10 mouse cellular contexts compared by ENCODE assay signal in genomic region chr9:107631311-107631826, GRCm38 (mm10). TPM values are rescaled to one million over a fixed set of nuclear protein-coding genes. Genes with fewer than 3 reads are reported as not detected.
DNase-seq lines count a peak whose midpoint lies in the region; ATAC-seq and TF ChIP-seq lines count a peak whose summit lies in the region.
"Had no signal": no experiment of that assay in that cellular context is flagged by ENCODE, and none has a peak within 500 bp of the region (broad histone marks: within the 10 kb centered on the region; RNA-seq: fewer than 3 reads in every experiment).

No protein-coding gene starts in this region.

- peak overlapping the region; percentile 87 for H3K4me2 ChIP-seq in hindbrain, embryonic 11.5 days (replicated peaks; ENCODE audit: low read depth, low read length)

- H3K4me3 ChIP-seq in heart, adult 2 months = no peak overlapping the region; the same call in 1 of the 2 replicates
- peak overlapping the region; percentile 91 for H3K4me3 ChIP-seq in hindbrain, embryonic 11.5 days (ENCODE audit: low read depth, low read length)
- H3K4me3 ChIP-seq in macrophage (ENCODE audit: inconsistent target) = no peak overlapping the region

- TF ChIP-seq CTCF in heart, adult 2 months (IDR thresholded peaks at IDR 0.05) = no peak
- no peak for TF ChIP-seq CTCF in brain, embryonic 14.5 days (IDR thresholded peaks at IDR 0.05; ENCODE audit: borderline replicate concordance, extremely low read depth, insufficient read depth, insufficient read length)

- H3K4me1 ChIP-seq in heart, adult 2 months (ENCODE audit: control insufficient read depth, insufficient read depth, low read length) = peaks cover 35% of the 10 kb centered on the region
- peaks cover 59% of the 10 kb centered on the region for H3K4me1 ChIP-seq in hindbrain, embryonic 11.5 days (replicated peaks; ENCODE audit: control insufficient read depth, insufficient read depth, low read length)

- peak; percentile 2 to 23 for DNase-seq in heart, adult 2 months
- no peak for DNase-seq in heart, adult 9 months (ENCODE audit: low spot score in 2 of 2)
- peak; percentile 60 for DNase-seq in brain, embryonic 14.5 days (ENCODE audit: low read depth)
- no peak for DNase-seq in hindbrain, embryonic 11.5 days (ENCODE audit: low spot score)
- DNase-seq in B cell, adult 2 months = no peak
- DNase-seq in lung, postnatal 10 days = no peak
- no peak for DNase-seq in adrenal gland, adult 8-10 months
- DNase-seq: thymus, adult 18-20 months had no signal

- ATAC-seq in hindbrain, embryonic 11.5 days (ENCODE audit: low FRiP score) = no peak

- peaks cover 8% of the 10 kb centered on the region for H3K79me2 ChIP-seq in heart, adult 2 months (replicated peaks; ENCODE audit: control insufficient read depth, insufficient read depth, low read length)
- H3K79me2 ChIP-seq in macrophage (ENCODE audit: inconsistent target) = peaks cover 87% of the 10 kb centered on the region

- peaks cover 6% of the 10 kb centered on the region; the same call in 1 of the 2 replicates for H3K36me3 ChIP-seq in heart, adult 2 months (ENCODE audit: control insufficient read depth, insufficient read depth, low read length)
- no peaks in the 10 kb centered on the region for H3K36me3 ChIP-seq in hindbrain, embryonic 11.5 days (ENCODE audit: control insufficient read depth, insufficient read depth, low read length)
- H3K36me3 ChIP-seq in macrophage (ENCODE audit: inconsistent target) = 0 out of 2 replicates have a peak, but pooled peaks cover 8% of the 10 kb centered on the region

- 42% methylated on average over 9 of the region's 9 CpGs for WGBS in heart, adult 2 months
- WGBS in hindbrain, embryonic 11.5 days = 39% methylated on average over 9 of the region's 9 CpGs
- 92% methylated on average over 8 of the region's 9 CpGs for WGBS in macrophage (ENCODE audit: missing documents)

- no peaks in the 10 kb centered on the region for H3K27me3 ChIP-seq in heart, adult 2 months (ENCODE audit: control insufficient read depth, insufficient read depth, low read length)
- H3K27me3 ChIP-seq in hindbrain, embryonic 11.5 days (ENCODE audit: control insufficient read depth, insufficient read depth, low read length) = no peaks in the 10 kb centered on the region

- TF ChIP-seq EP300 in heart, adult 2 months (IDR thresholded peaks at IDR 0.05; ENCODE audit: insufficient read depth, low read depth, low read length) = no peak

- peak overlapping the region; percentile 97 for H3K27ac ChIP-seq in heart, adult 2 months
- H3K27ac ChIP-seq in hindbrain, embryonic 11.5 days (ENCODE audit: low read depth, low read length) = peak overlapping the region; percentile 99
- peak overlapping the region; percentile 87; the same call in 1 of the 2 replicates for H3K27ac ChIP-seq in macrophage

- H3K9me3 ChIP-seq in hindbrain, embryonic 11.5 days (ENCODE audit: control insufficient read depth, low read length) = no peaks in the 10 kb centered on the region

- peak overlapping the region; percentile 22; the same call in 1 of the 2 replicates for H3K9ac ChIP-seq in heart, adult 2 months (ENCODE audit: low read depth, low read length)
- H3K9ac ChIP-seq in hindbrain, embryonic 11.5 days (ENCODE audit: low read depth, low read length) = peak overlapping the region; percentile 94

- intact Hi-C loops in heart, adult 2 months (cut with DNase I) = loop anchor here (5.0 kb wide), 1 partner anchor 64 kb away; the partner anchor contains the start of gene Hyal2

- TF ChIP-seq POLR2A in heart, adult 2 months (IDR thresholded peaks at IDR 0.05; ENCODE audit: insufficient read depth, low read depth, low read length) = no peak
- TF ChIP-seq POLR2A in brain, embryonic 14.5 days (IDR thresholded peaks at IDR 0.05; ENCODE audit: borderline replicate concordance, extremely low read depth, insufficient read depth, insufficient read length, poor library complexity, severe bottlenecking) = no peak

RNA-seq across cellular contexts. Expression of gene Gnai2, which starts 3.8 kb away (rescaled TPM):
- total RNA-seq in heart, adult 2 months (2021) = 100 to 1,000 TPM; 243 to 250 TPM
- polyA plus RNA-seq in heart, adult 2 months (2012; rRNA removed) = 311 and 386 TPM in 2 replicates
- polyA plus RNA-seq in brain, embryonic 14.5 days (2012; rRNA removed) = 488 and 561 TPM in 2 replicates
- polyA plus RNA-seq in hindbrain, embryonic 11.5 days (2014; fragmentation: Nextera tagmentation; extraction: Ambion mirVana) = 529 and 534 TPM in 2 replicates
- total RNA-seq in macrophage (2018; cell fraction: chromatin; rRNA removed) = 100 to 1,000 TPM in 23 of 26 experiments, 10 to 100 TPM in 3; 71.0 to 453 (median 221) TPM
- total RNA-seq in macrophage (2018; cell fraction: cytosol; rRNA removed) = 100 to 1,000 TPM; 541 to 697 (median 633) TPM
- total RNA-seq in macrophage (2018; cell fraction: nucleus; rRNA removed) = 100 to 1,000 TPM; 118 to 431 (median 271) TPM
- polyA plus RNA-seq in macrophage (2018) = 624 to 802 TPM (median 682 TPM) in 3 replicates
- 100 to 1,000 TPM; 229 to 382 (median 295) TPM for total RNA-seq in adrenal gland, adult 8-10 months (2022)

RNA-seq across cellular contexts. Expression of gene Sema3b, which starts 22.3 kb away (rescaled TPM):
- 10 to 100 TPM; 19.9 to 24.2 TPM for total RNA-seq in heart, adult 2 months (2021)
- polyA plus RNA-seq in heart, adult 2 months (2012; rRNA removed) = 33.7 and 39.1 TPM in 2 replicates
- polyA plus RNA-seq in brain, embryonic 14.5 days (2012; rRNA removed) = 3.9 and 6.7 TPM in 2 replicates
- 1.4 and 1.6 TPM in 2 replicates for polyA plus RNA-seq in hindbrain, embryonic 11.5 days (2014; fragmentation: Nextera tagmentation; extraction: Ambion mirVana)
- total RNA-seq in macrophage (2018; cell fraction: chromatin; rRNA removed) = 1 to 10 TPM in 3 of 26 experiments, under 1 TPM in 14, not detected in 9; 0.17 to 2.2 (median 0.60) TPM
- under 1 TPM in 3 of 26 experiments, not detected in 23; 0.03 to 0.14 (median 0.06) TPM for total RNA-seq in macrophage (2018; cell fraction: cytosol; rRNA removed)
- total RNA-seq in macrophage (2018; cell fraction: nucleus; rRNA removed) = 1 to 10 TPM in 1 of 26 experiments, under 1 TPM in 4, not detected in 21; 0.11 to 1.0 (median 0.30) TPM
- polyA plus RNA-seq in macrophage (2018) = not detected in 3 replicates
- 1 to 10 TPM; 5.0 to 7.7 (median 6.2) TPM for total RNA-seq in adrenal gland, adult 8-10 months (2022)

RNA-seq across cellular contexts. Expression of gene Slc38a3, which starts 38.0 kb away (rescaled TPM):
- total RNA-seq in heart, adult 2 months (2021) = 10 to 100 TPM; 71.5 to 88.3 TPM
- polyA plus RNA-seq in heart, adult 2 months (2012; rRNA removed) = 162 and 314 TPM in 2 replicates
- 79.7 and 82.3 TPM in 2 replicates for polyA plus RNA-seq in brain, embryonic 14.5 days (2012; rRNA removed)
- 8.0 and 9.8 TPM in 2 replicates for polyA plus RNA-seq in hindbrain, embryonic 11.5 days (2014; fragmentation: Nextera tagmentation; extraction: Ambion mirVana)
- not detected for total RNA-seq in macrophage (2018; cell fraction: chromatin; rRNA removed)
- not detected for total RNA-seq in macrophage (2018; cell fraction: cytosol; rRNA removed)
- total RNA-seq in macrophage (2018; cell fraction: nucleus; rRNA removed) = not detected
- polyA plus RNA-seq in macrophage (2018) = not detected in 3 replicates
- 1 to 10 TPM in 1 of 4 experiments, under 1 TPM in 3; 0.31 to 2.2 (median 0.74) TPM for total RNA-seq in adrenal gland, adult 8-10 months (2022)

RNA-seq across cellular contexts. Expression of gene Ifrd2, which starts 43.9 kb away (rescaled TPM):
- total RNA-seq in heart, adult 2 months (2021) = 10 to 100 TPM; 39.9 to 51.4 TPM
- 43.7 and 54.5 TPM in 2 replicates for polyA plus RNA-seq in heart, adult 2 months (2012; rRNA removed)
- polyA plus RNA-seq in brain, embryonic 14.5 days (2012; rRNA removed) = 21.4 and 29.6 TPM in 2 replicates
- polyA plus RNA-seq in hindbrain, embryonic 11.5 days (2014; fragmentation: Nextera tagmentation; extraction: Ambion mirVana) = 26.9 and 27.7 TPM in 2 replicates
- 10 to 100 TPM in 7 of 26 experiments, 1 to 10 TPM in 19; 2.6 to 17.1 (median 7.9) TPM for total RNA-seq in macrophage (2018; cell fraction: chromatin; rRNA removed)
- 10 to 100 TPM in 1 of 26 experiments, 1 to 10 TPM in 25; 3.3 to 10.4 (median 6.3) TPM for total RNA-seq in macrophage (2018; cell fraction: cytosol; rRNA removed)
- total RNA-seq in macrophage (2018; cell fraction: nucleus; rRNA removed) = 10 to 100 TPM in 6 of 26 experiments, 1 to 10 TPM in 20; 2.1 to 27.4 (median 5.2) TPM
- 4.4 to 25.0 TPM (median 10.0 TPM) in 3 replicates for polyA plus RNA-seq in macrophage (2018)
- 10 to 100 TPM; 36.7 to 49.1 (median 39.8) TPM for total RNA-seq in adrenal gland, adult 8-10 months (2022)

RNA-seq across cellular contexts. Expression of gene Gnat1, which starts 48.1 kb away (rescaled TPM):
- not detected for total RNA-seq in heart, adult 2 months (2021)
- not detected in 2 replicates for polyA plus RNA-seq in heart, adult 2 months (2012; rRNA removed)
- polyA plus RNA-seq in brain, embryonic 14.5 days (2012; rRNA removed) = 0.39 and 0.48 TPM in 2 replicates
- 0.84 and 1.2 TPM in 2 replicates for polyA plus RNA-seq in hindbrain, embryonic 11.5 days (2014; fragmentation: Nextera tagmentation; extraction: Ambion mirVana)
- 1 to 10 TPM in 8 of 26 experiments, not detected in 18; 2.2 to 2.9 (median 2.5) TPM for total RNA-seq in macrophage (2018; cell fraction: chromatin; rRNA removed)
- total RNA-seq in macrophage (2018; cell fraction: cytosol; rRNA removed) = under 1 TPM in 1 of 26 experiments, not detected in 25; 0.14 TPM
- 1 to 10 TPM in 4 of 26 experiments, not detected in 22; 1.4 to 4.9 (median 1.9) TPM for total RNA-seq in macrophage (2018; cell fraction: nucleus; rRNA removed)
- polyA plus RNA-seq in macrophage (2018) = not detected in 3 replicates
- under 1 TPM in 1 of 4 experiments, not detected in 3; 0.74 TPM for total RNA-seq in adrenal gland, adult 8-10 months (2022)
- total RNA-seq: gastrocnemius, postnatal 10 days had no signal

Comparison
In these comparisons a context has a peak if more than half of its experiments do, and no peak if none do; other contexts are left out.
1. DNase-seq: peak in heart, adult 2 months (2 of 2) and brain, embryonic 14.5 days (single experiment); none in heart, adult 9 months (0 of 2), hindbrain, embryonic 11.5 days (single experiment), B cell, adult 2 months (0 of 2), lung, postnatal 10 days (single experiment) and adrenal gland, adult 8-10 months (single experiment).
2. Peak in every context shown above with its lines, with median percentiles within 50 percentile points of each other: H3K27ac ChIP-seq.